Mouse (Mus musculus) brain, embryonic 14.5 days (tissue): ENCODE measurements around the gene Gm15130.

ENCODE experiments used
- CTCF ChIP-seq: fragments of 200-500 bp; IDR thresholded peaks from 2 replicates; pipeline ENCODE4 v1.5.1; 2012; ENCODE audit warnings: inconsistent platforms, mild to moderate bottlenecking, moderate library complexity, borderline replicate concordance; ENCODE audit not compliant: insufficient read depth, insufficient read length; ENCODE audit errors: extremely low read depth
- POLR2A ChIP-seq: fragments of 200-500 bp; IDR thresholded peaks from 2 replicates; pipeline ENCODE4 v1.6.1; 2012; ENCODE audit warnings: mild to moderate bottlenecking, inconsistent platforms, borderline replicate concordance; ENCODE audit not compliant: poor library complexity, insufficient read depth, insufficient read length, severe bottlenecking; ENCODE audit errors: extremely low read depth

DNA sequence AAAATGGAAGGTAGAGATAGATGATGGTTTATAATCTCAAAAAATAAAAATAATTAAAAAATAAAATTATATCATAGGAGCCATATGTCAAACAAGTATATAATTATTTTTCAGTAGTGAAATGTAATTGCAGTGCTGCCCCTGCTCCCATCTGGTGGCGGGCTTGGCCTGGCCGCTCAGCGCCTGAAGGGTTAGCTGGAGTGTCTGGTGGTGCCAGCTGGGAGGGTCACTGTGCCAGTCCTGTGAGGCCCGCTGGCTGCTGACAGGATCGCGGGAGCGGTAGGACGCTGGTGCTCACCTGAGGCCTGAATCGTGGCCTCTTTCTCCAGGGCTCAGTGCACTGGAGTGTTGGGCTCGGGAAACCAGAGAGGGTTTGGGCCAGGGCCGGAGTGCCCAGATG, 29.3 kb upstream of the Gm15130 start:
- TF ChIP-seq CTCF (no peak), POLR2A (no peak)
